Comparison of ENCODE assay signal across 32 mouse cellular contexts in genomic region chr4:104673317-104673716, GRCm38 (mm10).
DNase-seq lines count a peak whose midpoint lies in the region; ATAC-seq and TF ChIP-seq lines count a peak whose summit lies in the region.
"Had no signal": no experiment of that assay in that cellular context is flagged by ENCODE, and none has a peak within 500 bp of the region (broad histone marks: within the 10 kb centered on the region; RNA-seq: fewer than 3 reads in every experiment).

No protein-coding gene starts in this region.

- WGBS in forebrain, embryonic 14.5 days: 63% methylated on average over 3 of the region's 3 CpGs
- WGBS in forebrain, embryonic 11.5 days: 83% methylated on average over 3 of the region's 3 CpGs

- no peaks in the 10 kb centered on the region for H3K27me3 ChIP-seq in forebrain, embryonic 14.5 days (replicated peaks; ENCODE audit: control insufficient read depth, insufficient read depth, low read length)
- H3K27me3 ChIP-seq in forebrain, embryonic 11.5 days (ENCODE audit: control insufficient read depth, insufficient read depth, low read length): no peaks in the 10 kb centered on the region
- H3K27me3 ChIP-seq: CH12.LX; embryonic facial prominence, embryonic 13.5 days; heart, embryonic 13.5 days had no signal

- no peak overlapping the region for H3K9ac ChIP-seq in forebrain, embryonic 14.5 days (ENCODE audit: low read length)
- no peak overlapping the region for H3K9ac ChIP-seq in forebrain, embryonic 11.5 days (ENCODE audit: low read length)
- H3K9ac ChIP-seq: embryonic facial prominence, embryonic 13.5 days; heart, embryonic 13.5 days; hindbrain, embryonic 14.5 days had no signal

- no peak for TF ChIP-seq POLR2A in brain, embryonic 14.5 days (IDR thresholded peaks at IDR 0.05; ENCODE audit: borderline replicate concordance, extremely low read depth, insufficient read depth, insufficient read length, poor library complexity, severe bottlenecking)

- peaks cover 6% of the 10 kb centered on the region; the same call in 1 of the 2 replicates for H3K4me1 ChIP-seq in forebrain, embryonic 14.5 days (ENCODE audit: control insufficient read depth, insufficient read depth, low read length)
- no peaks in the 10 kb centered on the region for H3K4me1 ChIP-seq in forebrain, embryonic 11.5 days (replicated peaks; ENCODE audit: control insufficient read depth, insufficient read depth, low read length)
- H3K4me1 ChIP-seq: embryonic facial prominence, embryonic 10.5 days; embryonic facial prominence, embryonic 13.5 days; heart, embryonic 10.5 days; heart, embryonic 13.5 days had no signal

- H3K4me2 ChIP-seq in forebrain, embryonic 14.5 days (ENCODE audit: low read length): no peak overlapping the region
- no peak overlapping the region for H3K4me2 ChIP-seq in forebrain, embryonic 11.5 days (ENCODE audit: low read depth, low read length, severe bottlenecking)
- H3K4me2 ChIP-seq: embryonic facial prominence, embryonic 13.5 days; heart, embryonic 13.5 days; hindbrain, embryonic 14.5 days had no signal

- DNase-seq in forebrain, embryonic 14.5 days (ENCODE audit: low spot score): peak; percentile 48
- DNase-seq in forebrain, embryonic 11.5 days (ENCODE audit: low spot score): no peak
- peak; percentile 48 for DNase-seq in heart, adult 11 months
- DNase-seq in heart, adult 18-20 months: no peak
- peak; percentile 67 for DNase-seq in brain, embryonic 14.5 days (ENCODE audit: low read depth)
- DNase-seq in embryo, embryonic 10 days (ENCODE audit: low spot score): no peak
- DNase-seq: adrenal gland, postnatal 10 days; adrenal gland, postnatal 36 days; B cell, adult 2 months; cerebellum, adult 11 months; cerebellum, adult 2 months; cerebellum, adult 9-11 months; cerebellum, postnatal 25 days; embryo, embryonic 11 days; gastrocnemius, adult 2 months; gastrocnemius, postnatal 14 days; heart, adult 2 months; heart, postnatal 14 days; heart, postnatal 4 days; kidney, adult 18-20 months had no signal

- no peak overlapping the region for H3K27ac ChIP-seq in forebrain, embryonic 14.5 days (ENCODE audit: low read depth, low read length)
- H3K27ac ChIP-seq in forebrain, embryonic 11.5 days (ENCODE audit: low read depth, low read length): no peak overlapping the region
- H3K27ac ChIP-seq: embryonic facial prominence, embryonic 10.5 days; embryonic facial prominence, embryonic 13.5 days; gastrocnemius, adult 2 months; heart, adult 2 months; heart, embryonic 10.5 days; heart, embryonic 13.5 days; hindbrain, embryonic 14.5 days; hindbrain, postnatal 0 days had no signal

- no peaks in the 10 kb centered on the region for H3K9me3 ChIP-seq in forebrain, embryonic 14.5 days (replicated peaks; ENCODE audit: control insufficient read depth, low read length)
- H3K9me3 ChIP-seq in forebrain, embryonic 11.5 days (ENCODE audit: control insufficient read depth, low read length): no peaks in the 10 kb centered on the region
- H3K9me3 ChIP-seq: embryonic facial prominence, embryonic 10.5 days; embryonic facial prominence, embryonic 13.5 days; heart, embryonic 10.5 days; heart, embryonic 13.5 days had no signal

- no peak for TF ChIP-seq CTCF in brain, embryonic 14.5 days (IDR thresholded peaks at IDR 0.05; ENCODE audit: borderline replicate concordance, extremely low read depth, insufficient read depth, insufficient read length)

- no peaks in the 10 kb centered on the region for H3K36me3 ChIP-seq in forebrain, embryonic 14.5 days (ENCODE audit: control insufficient read depth, insufficient read depth, low read length)
- no peaks in the 10 kb centered on the region for H3K36me3 ChIP-seq in forebrain, embryonic 11.5 days (ENCODE audit: control insufficient read depth, insufficient read depth, low read length)
- H3K36me3 ChIP-seq: embryonic facial prominence, embryonic 10.5 days; embryonic facial prominence, embryonic 13.5 days; G1E; heart, embryonic 10.5 days; heart, embryonic 13.5 days had no signal

- no peak for ATAC-seq in forebrain, embryonic 14.5 days
- no peak for ATAC-seq in forebrain, embryonic 11.5 days (replicated peaks; ENCODE audit: low FRiP score)
- ATAC-seq: hindbrain, postnatal 0 days; inflammation-experienced regulatory T-cells, adult 6 months; intestine, embryonic 16.5 days; Patski had no signal

- no peak overlapping the region for H3K4me3 ChIP-seq in forebrain, embryonic 14.5 days (ENCODE audit: low read depth, low read length)
- H3K4me3 ChIP-seq in forebrain, embryonic 11.5 days (ENCODE audit: low read depth, low read length): no peak overlapping the region
- H3K4me3 ChIP-seq: embryonic facial prominence, embryonic 10.5 days; embryonic facial prominence, embryonic 13.5 days; erythroblast, embryonic 14.5 days; gastrocnemius, adult 2 months; heart, adult 2 months; heart, embryonic 10.5 days; heart, embryonic 13.5 days had no signal

Comparison
In these comparisons a context has a peak if more than half of its experiments do, and no peak if none do; other contexts are left out.
1. DNase-seq: peak in forebrain, embryonic 14.5 days (single experiment), heart, adult 11 months (single experiment) and brain, embryonic 14.5 days (single experiment); none in forebrain, embryonic 11.5 days (single experiment), heart, adult 18-20 months (0 of 2) and embryo, embryonic 10 days (single experiment).